Mouse (Mus musculus) right cerebral cortex, postnatal 14 days (tissue): Measurements from ENCODE around the gene Wdr75.

Experiments
- DNase-seq: peaks from one replicate; pipeline ENCODE4 v3.0.0; 2022

The Wdr75 gene

DNA sequence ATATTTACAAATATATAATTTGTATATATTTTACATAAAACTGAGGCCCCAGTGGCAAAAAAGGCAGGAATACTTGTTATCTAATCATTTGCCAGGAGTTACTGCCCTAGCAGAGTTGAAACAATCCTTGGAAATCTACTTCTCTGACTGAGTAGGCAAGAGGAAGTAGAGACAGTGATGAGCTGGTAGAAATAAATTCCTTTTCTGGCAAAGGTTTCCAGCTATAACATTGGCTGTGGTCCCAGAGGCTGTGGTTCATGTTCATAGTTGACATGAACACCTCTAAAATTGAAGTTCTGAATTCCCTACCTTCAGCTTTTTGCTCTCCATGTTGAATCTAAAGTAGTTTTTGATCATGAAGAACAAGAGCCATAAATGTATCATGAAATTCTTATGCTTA, 43.3 kb downstream of the Wdr75 start:
- DNase-seq, result no peak

DNA sequence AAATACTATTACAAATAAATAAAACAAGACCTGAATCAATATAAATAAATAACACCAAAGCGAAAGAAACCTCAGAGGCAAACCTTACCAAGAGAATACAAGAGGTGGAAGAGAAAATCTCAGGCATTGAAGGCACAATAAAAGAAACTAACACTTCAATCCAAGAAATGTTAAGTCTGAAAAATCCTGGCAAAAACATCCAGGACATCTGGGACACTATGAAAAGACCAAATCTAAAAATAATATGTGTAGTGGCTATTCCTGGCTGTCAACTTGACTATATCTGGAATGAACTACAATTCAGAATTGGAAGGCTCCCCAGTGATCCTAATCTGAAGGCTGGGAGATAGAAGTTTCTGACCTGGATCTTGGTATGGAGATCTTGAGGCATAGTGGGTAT, 50.5 kb downstream of the Wdr75 start:
- no peak for DNase-seq

DNA sequence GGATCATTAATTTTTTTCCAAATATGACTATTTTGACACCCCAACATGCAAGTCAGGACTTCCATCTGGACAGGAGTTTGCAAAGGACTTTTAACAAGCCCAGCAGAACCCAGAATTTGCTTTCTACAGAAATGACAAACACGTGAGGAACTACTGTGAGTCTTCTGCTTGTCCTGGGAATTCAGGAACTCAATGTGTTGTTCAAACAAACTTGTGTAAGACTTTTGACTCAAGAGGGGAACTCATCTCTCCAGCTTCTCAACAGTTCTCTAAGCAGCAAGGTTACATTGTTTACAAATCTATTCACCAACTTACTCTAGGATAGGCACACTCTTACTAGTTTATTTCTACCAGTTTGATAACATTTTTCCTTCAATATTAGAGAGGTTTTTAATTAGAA, 63.1 kb downstream of the Wdr75 start:
- no peak for DNase-seq

DNA sequence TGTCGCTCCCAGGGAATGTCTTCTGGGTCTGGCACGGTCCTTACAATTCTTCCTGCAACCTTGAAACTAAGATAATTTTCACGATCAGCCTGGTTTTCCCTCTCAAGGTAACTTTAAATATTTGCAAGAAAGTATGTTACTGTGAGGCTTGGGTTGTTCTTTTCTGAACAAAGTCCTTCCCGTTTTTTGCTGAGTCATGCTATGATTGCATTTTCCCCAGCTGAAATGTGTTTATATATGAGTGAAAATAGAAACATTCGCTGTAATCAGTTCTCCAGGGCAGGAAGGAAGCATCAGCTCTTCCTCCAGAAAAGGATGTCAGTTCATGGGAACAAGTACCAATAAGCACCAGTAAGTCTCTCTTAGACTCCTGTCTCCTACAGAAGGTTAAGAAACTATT, 65.4 kb downstream of the Wdr75 start:
- DNase-seq, result no peak

DNA sequence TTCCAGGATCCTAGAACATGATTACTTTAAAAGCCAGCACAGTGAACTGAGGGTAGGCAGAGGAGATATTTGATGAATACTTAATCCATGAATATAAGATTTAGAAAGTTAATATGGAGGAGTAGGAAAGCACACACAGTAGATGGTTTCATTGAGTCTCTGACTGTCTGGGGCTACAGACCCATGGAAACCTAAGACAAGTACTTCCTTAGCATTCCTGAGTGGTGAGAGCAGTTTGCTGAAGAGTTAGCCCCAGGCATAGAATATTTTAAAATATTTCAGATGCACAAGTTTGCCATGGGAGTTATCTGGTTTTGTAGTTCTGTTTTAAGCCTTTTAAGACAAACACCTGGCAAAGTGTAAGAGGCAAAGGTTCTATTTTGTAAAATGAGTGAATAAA, 66.2 kb downstream of the Wdr75 start:
- DNase-seq, result no peak

DNA sequence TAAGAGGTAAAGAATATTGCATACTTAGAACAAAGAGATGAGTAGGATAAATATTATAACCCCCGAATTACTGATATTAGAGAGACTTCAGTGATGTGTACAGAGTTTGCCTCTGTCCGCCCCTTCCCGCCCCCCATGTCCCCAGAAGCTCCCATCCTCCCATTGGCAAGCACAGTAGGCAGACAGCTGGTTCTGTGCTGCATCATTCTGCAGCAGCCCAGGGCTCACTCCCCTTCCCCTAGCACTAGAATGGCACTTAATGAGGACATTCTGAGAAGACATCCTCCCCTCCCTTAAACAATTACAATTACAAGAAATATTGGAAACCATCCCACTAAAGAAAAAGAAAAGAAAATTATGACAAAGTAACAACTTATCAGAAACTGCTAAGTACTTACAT, 68.7 kb downstream of the Wdr75 start:
- no peak for DNase-seq

DNA sequence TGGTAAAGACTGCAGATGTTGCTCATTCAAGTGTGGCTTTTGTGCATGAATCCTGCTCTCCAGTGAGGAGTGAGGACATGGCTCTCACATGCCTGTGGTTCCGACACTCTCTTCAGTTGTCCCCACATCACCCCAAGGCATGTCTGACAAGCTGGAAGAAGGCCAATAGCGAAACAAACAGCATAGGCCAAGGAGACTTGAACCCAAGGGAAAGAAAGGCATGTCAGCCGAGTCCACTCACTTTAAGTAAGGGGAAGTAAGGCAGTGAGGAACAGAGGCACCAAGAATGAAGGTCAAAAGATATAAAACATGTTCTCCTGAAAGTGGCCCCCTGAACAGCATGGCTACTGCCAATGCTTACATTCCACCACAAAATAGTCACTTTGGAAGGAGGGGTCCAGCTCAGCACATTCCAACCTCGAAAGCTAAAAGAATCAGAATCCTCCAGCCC, 69.6 kb downstream of the Wdr75 start:
- no peak for DNase-seq

DNA sequence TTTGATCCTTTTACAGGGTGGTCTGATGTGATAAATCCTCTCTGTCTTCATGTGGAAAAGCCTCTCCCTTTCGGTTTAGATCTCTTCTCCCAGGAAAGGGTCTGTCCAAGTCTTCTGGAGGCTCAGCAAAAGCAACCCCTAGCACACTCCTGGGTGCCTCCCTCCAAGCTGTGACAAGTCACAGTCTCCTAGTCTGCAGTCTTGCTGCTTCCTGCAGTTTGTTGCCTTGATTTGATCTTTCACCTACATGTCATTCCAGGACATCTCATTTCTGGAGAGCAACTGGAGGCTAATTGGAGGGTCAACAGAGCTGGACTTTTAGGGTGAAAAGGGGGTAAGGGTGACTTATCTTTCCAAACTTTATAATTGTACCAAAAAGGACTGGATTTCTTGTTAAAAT, 70.3 kb downstream of the Wdr75 start:
- DNase-seq, result no peak

DNA sequence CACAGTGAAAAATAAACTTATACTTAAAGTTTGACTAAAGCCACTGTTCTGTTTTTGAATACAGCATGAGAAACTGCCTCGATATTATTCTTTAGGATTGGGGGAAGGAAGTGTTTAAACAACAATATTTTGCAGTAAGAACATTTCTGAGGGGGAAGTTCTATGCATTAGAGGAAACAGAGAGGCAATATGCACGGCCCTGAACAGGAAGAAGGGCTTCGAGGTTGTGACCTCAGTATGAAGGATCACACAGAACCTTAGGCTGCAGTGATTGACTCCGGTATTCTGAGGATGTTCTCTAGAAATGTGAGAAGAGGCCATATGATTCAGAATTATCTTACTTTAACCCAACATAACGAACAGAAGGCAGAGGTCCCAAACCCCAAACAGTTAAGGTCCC, 70.8 kb downstream of the Wdr75 start:
- no peak for DNase-seq

DNA sequence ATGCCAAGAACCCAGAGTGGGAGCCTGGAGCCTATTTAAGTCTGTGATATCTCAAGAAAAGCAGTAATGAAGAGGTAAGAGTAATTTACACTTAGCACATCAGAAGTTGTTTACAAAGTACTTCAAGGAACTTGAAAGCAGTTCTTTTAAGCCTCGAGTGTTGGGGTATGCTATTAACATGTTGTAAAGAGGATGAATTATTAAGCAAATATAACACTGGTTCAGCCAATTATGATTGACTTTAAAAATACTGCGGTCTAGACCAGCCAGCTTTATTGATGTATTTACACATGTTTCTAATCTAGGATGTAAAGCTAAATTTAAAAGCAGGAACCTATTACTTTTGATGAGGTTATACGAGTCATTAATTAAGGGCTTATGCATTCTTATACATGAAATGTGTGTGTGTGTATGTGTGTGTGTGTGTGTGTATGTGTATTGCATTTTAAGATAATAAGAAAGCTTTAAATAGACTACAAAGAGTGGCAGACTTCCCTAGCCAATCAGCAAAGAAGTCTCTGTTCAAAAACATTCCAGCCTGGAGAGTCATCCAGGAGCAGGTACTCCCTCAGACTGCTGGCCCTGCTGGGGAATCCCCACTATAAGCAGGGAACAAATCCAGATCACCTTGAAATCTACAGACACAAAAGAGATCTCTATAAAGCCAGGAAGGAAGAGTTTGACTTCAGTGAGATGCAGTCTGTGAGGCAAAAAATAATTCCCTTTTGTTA, 71.5 kb downstream of the Wdr75 start:
- no peak for DNase-seq

DNA sequence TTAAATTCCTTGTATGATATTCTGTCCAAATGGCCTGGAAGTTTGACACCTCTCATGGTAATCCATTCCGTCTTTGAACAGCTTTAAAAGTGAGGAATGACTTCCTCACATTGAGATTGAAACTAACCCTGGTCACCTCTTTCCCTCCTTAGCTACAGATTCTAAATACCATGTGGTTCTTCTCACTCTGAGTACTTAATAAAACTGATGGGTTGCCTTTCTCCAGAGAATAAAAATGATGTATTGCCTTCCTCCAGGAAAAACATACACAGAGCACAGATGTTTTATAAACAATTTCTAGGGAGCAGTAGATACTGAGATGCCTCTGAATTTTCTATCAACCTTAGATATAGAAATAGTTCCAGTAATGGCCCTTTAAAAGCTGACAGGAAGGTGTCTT, 73.1 kb downstream of the Wdr75 start:
- no peak for DNase-seq

DNA sequence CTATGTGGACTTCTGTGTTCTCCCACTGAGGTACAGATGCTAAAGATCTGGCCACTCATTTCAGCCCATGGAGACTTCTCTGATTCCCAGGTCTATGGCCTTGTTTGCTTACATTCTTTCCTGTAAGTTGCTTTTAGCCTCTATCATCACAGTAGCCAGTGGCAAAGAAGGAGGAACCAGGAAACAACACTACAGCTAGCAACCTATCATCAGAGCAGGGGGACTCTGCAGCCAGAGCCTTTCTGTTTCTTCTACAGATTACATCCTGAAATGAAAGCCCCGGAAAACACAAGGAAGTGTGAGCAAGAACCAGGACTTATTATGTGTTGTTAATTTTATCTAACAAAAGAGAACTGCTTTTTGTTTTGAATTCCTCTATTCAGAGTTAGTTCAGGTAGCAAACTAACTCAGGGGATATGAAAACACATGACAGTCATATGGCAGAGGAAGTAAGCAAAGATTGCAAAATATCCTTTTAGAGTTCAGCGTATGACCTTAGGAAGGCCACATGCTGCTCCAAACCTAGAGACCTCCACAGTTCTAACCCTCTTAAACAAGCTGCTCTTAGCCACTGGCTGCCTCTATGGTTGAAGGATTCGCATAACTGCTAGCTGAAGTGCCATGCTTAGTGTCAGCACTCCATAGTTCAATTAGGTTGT, 73.6 kb downstream of the Wdr75 start:
- DNase-seq, result no peak
